Mouse (Mus musculus): ENCODE measurements at regions not wholly inside any gene's neighbourhood (a gene's known extent, or its start where the extent isn't known, plus 50 kb on each side); places are given as distances from the start of the nearest gene placed in this dataset.

- TF ChIP-seq ZC3H11A (IDR thresholded peaks at IDR 0.05; ENCODE audit: borderline replicate concordance, low read depth, low read length), result no peak
- TF ChIP-seq MAFK (IDR thresholded peaks at IDR 0.05; ENCODE audit: insufficient read depth, low read depth, low read length), result no peak
- TF ChIP-seq ZNF384 (IDR thresholded peaks at IDR 0.05; ENCODE audit: low read depth, low read length), result no peak
- no peak for TF ChIP-seq HCFC1 (IDR thresholded peaks at IDR 0.05; ENCODE audit: borderline replicate concordance, insufficient read depth, low read length)
These were observed 422.8 kb downstream of the Flrt2 start for GRCm38 (mm10) chr12:96114727-96115379.
